Mouse (Mus musculus): ENCODE results near the gene Gars. TPM values are rescaled to one million over a fixed set of nuclear protein-coding genes. Genes with fewer than 3 reads are reported as not detected.
A peak's percentile ranks its signal among the peaks of the same experiment; 100 is the strongest.

Gene Gars
- polyA plus RNA-seq, 1 experiment from 2014 or later = 90.2 TPM

GRCm38 (mm10) chr6:55098603-55099002 is 60.8 kb downstream of the Gars start:
- Histone ChIP-seq H3K36me3 (ENCODE audit: control insufficient read depth, insufficient read depth) (no peaks in the 10 kb centered on the region), H3K4me2 (ENCODE audit: low read depth, low read length) (no peak overlapping the region), H3K27ac (ENCODE audit: low read length) (no peak overlapping the region), H3K4me3 (ENCODE audit: low read depth, low read length) (no peak overlapping the region), H3K4me1 (ENCODE audit: control insufficient read depth, low read depth, low read length) (no peaks in the 10 kb centered on the region), H3K27me3 (ENCODE audit: control insufficient read depth, insufficient read depth, low read depth, low read length) (no peaks in the 10 kb centered on the region), H3K9ac (ENCODE audit: low read depth, low read length) (no peak overlapping the region), H3K9me3 (replicated peaks; ENCODE audit: control insufficient read depth, low read length) (no peaks in the 10 kb centered on the region)
- ATAC-seq (ENCODE audit: low read depth) = no peak
- WGBS (ENCODE audit: insufficient replicate concordance) = 60% methylated on average over 5 of the region's 5 CpGs

- no peak overlapping the region for H3K27ac ChIP-seq (ENCODE audit: low read length)
- H3K27me3 ChIP-seq (ENCODE audit: control insufficient read depth, insufficient read depth, low read depth, low read length) = no peaks in the 10 kb centered on the region
- H3K9ac ChIP-seq (ENCODE audit: low read depth, low read length) = no peak overlapping the region
- no peaks in the 10 kb centered on the region for H3K9me3 ChIP-seq (replicated peaks; ENCODE audit: control insufficient read depth, low read length)
- H3K4me3 ChIP-seq (ENCODE audit: low read depth, low read length) = no peak overlapping the region
- no peaks in the 10 kb centered on the region for H3K4me1 ChIP-seq (ENCODE audit: control insufficient read depth, low read depth, low read length)
- no peak for ATAC-seq (ENCODE audit: low read depth)
- H3K36me3 ChIP-seq (ENCODE audit: control insufficient read depth, insufficient read depth) = no peaks in the 10 kb centered on the region
- WGBS (ENCODE audit: insufficient replicate concordance) = 12% methylated on average over 7 of the region's 7 CpGs
- no peak overlapping the region for H3K4me2 ChIP-seq (ENCODE audit: low read depth, low read length)
These were observed 70.6 kb downstream of the Gars start for GRCm38 (mm10) chr6:55108358-55108757.

- peaks cover 35% of the 10 kb centered on the region for H3K27me3 ChIP-seq (ENCODE audit: control insufficient read depth, insufficient read depth, low read depth, low read length)
- no peaks in the 10 kb centered on the region for H3K36me3 ChIP-seq (ENCODE audit: control insufficient read depth, insufficient read depth)
- no peaks in the 10 kb centered on the region for H3K4me1 ChIP-seq (ENCODE audit: control insufficient read depth, low read depth, low read length)
- peak; percentile 93 for ATAC-seq (ENCODE audit: low read depth)
- no peaks in the 10 kb centered on the region for H3K9me3 ChIP-seq (replicated peaks; ENCODE audit: control insufficient read depth, low read length)
- H3K27ac ChIP-seq (ENCODE audit: low read length) = no peak overlapping the region
- no peak overlapping the region; the same call in 1 of the 2 replicates for H3K9ac ChIP-seq (ENCODE audit: low read depth, low read length)
- peak overlapping the region; percentile 63 for H3K4me2 ChIP-seq (ENCODE audit: low read depth, low read length)
- WGBS (ENCODE audit: insufficient replicate concordance) = 2% methylated on average over 68 of the region's 68 CpGs
- H3K4me3 ChIP-seq (ENCODE audit: low read depth, low read length) = peak overlapping the region; percentile 47
These were observed 79.7 kb downstream of the Gars start for GRCm38 (mm10) chr6:55117325-55118109.

- no peaks in the 10 kb centered on the region for H3K36me3 ChIP-seq (ENCODE audit: control insufficient read depth, insufficient read depth)
- no peak overlapping the region for H3K4me2 ChIP-seq (ENCODE audit: low read depth, low read length)
- no peak for ATAC-seq (ENCODE audit: low read depth)
- H3K9me3 ChIP-seq (replicated peaks; ENCODE audit: control insufficient read depth, low read length) = no peaks in the 10 kb centered on the region
- H3K27ac ChIP-seq (ENCODE audit: low read length) = no peak overlapping the region
- peaks cover 15% of the 10 kb centered on the region for H3K27me3 ChIP-seq (ENCODE audit: control insufficient read depth, insufficient read depth, low read depth, low read length)
- H3K9ac ChIP-seq (ENCODE audit: low read depth, low read length) = no peak overlapping the region
- H3K4me3 ChIP-seq (ENCODE audit: low read depth, low read length) = no peak overlapping the region
- 16% methylated on average over 4 of the region's 4 CpGs for WGBS (ENCODE audit: insufficient replicate concordance)
- no peaks in the 10 kb centered on the region for H3K4me1 ChIP-seq (ENCODE audit: control insufficient read depth, low read depth, low read length)
These were observed 85.2 kb downstream of the Gars start for GRCm38 (mm10) chr6:55123056-55123455.

- no peaks in the 10 kb centered on the region for H3K4me1 ChIP-seq (ENCODE audit: control insufficient read depth, low read depth, low read length)
These were observed 88.8 kb downstream of the Gars start for GRCm38 (mm10) chr6:55126576-55126975.

GRCm38 (mm10) chr6:55128391-55128790 is 90.6 kb downstream of the Gars start:
- H3K4me1 ChIP-seq (ENCODE audit: control insufficient read depth, low read depth, low read length) = no peaks in the 10 kb centered on the region; the same call in 1 of the 2 replicates
- H3K27ac ChIP-seq (ENCODE audit: low read length) = no peak overlapping the region
- no peaks in the 10 kb centered on the region for H3K9me3 ChIP-seq (replicated peaks; ENCODE audit: control insufficient read depth, low read length)
- no peak overlapping the region for H3K4me2 ChIP-seq (ENCODE audit: low read depth, low read length)
- no peak overlapping the region for H3K9ac ChIP-seq (ENCODE audit: low read depth, low read length)
- no peak overlapping the region for H3K4me3 ChIP-seq (ENCODE audit: low read depth, low read length)
- H3K27me3 ChIP-seq (ENCODE audit: control insufficient read depth, insufficient read depth, low read depth, low read length) = no peaks in the 10 kb centered on the region
- no peaks in the 10 kb centered on the region for H3K36me3 ChIP-seq (ENCODE audit: control insufficient read depth, insufficient read depth)
- no peak for ATAC-seq (ENCODE audit: low read depth)

More at GRCm38 (mm10) chr6:55126576-55126975, 88.8 kb downstream of the Gars start:
- Histone ChIP-seq H3K9ac (ENCODE audit: low read depth, low read length) (no peak overlapping the region), H3K27ac (ENCODE audit: low read length) (no peak overlapping the region), H3K4me3 (ENCODE audit: low read depth, low read length) (no peak overlapping the region), H3K4me2 (ENCODE audit: low read depth, low read length) (no peak overlapping the region), H3K36me3 (ENCODE audit: control insufficient read depth, insufficient read depth) (no peaks in the 10 kb centered on the region), H3K9me3 (replicated peaks; ENCODE audit: control insufficient read depth, low read length) (no peaks in the 10 kb centered on the region), H3K27me3 (ENCODE audit: control insufficient read depth, insufficient read depth, low read depth, low read length) (no peaks in the 10 kb centered on the region)
- 58% methylated on average over 5 of the region's 5 CpGs for WGBS (ENCODE audit: insufficient replicate concordance)
- no peak for ATAC-seq (ENCODE audit: low read depth)

Other genes starting within 250 kb of the Gars start
- gene Znrf2, start 221.1 kb upstream of the Gars start, polyA plus RNA-seq (2015; fragmentation: Nextera tagmentation; extraction: Ambion mirVana) = 1.8 and 2.1 TPM in 2 replicates
- 2.8 and 3.0 TPM in 2 replicates for gene Nod1, start 65.4 kb upstream of the Gars start, polyA plus RNA-seq (2015; fragmentation: Nextera tagmentation; extraction: Ambion mirVana)
- 2.9 and 3.0 TPM in 2 replicates for gene Ggct, start 45.1 kb upstream of the Gars start, polyA plus RNA-seq (2015; fragmentation: Nextera tagmentation; extraction: Ambion mirVana)
- gene Crhr2, start 95.0 kb downstream of the Gars start, polyA plus RNA-seq (2015; fragmentation: Nextera tagmentation; extraction: Ambion mirVana) = 0.39 and 0.64 TPM in 2 replicates
- gene Inmt, start 137.0 kb downstream of the Gars start, polyA plus RNA-seq (2015; fragmentation: Nextera tagmentation; extraction: Ambion mirVana) = 0.20 and 0.24 TPM in 2 replicates
- gene Mindy4, start 165.4 kb downstream of the Gars start, polyA plus RNA-seq (2015; fragmentation: Nextera tagmentation; extraction: Ambion mirVana) = 0.82 and 1.2 TPM in 2 replicates

Data from liver, embryonic 16.5 days (tissue).